Mouse (Mus musculus): ENCODE measurements around the gene Agk. TPM values are rescaled to one million over a fixed set of nuclear protein-coding genes. Genes with fewer than 3 reads are reported as not detected.

The Agk gene
- total and polyA plus RNA-seq, 3 experiments, result 29.7 to 29.9 TPM; not detected in 1

DNA sequence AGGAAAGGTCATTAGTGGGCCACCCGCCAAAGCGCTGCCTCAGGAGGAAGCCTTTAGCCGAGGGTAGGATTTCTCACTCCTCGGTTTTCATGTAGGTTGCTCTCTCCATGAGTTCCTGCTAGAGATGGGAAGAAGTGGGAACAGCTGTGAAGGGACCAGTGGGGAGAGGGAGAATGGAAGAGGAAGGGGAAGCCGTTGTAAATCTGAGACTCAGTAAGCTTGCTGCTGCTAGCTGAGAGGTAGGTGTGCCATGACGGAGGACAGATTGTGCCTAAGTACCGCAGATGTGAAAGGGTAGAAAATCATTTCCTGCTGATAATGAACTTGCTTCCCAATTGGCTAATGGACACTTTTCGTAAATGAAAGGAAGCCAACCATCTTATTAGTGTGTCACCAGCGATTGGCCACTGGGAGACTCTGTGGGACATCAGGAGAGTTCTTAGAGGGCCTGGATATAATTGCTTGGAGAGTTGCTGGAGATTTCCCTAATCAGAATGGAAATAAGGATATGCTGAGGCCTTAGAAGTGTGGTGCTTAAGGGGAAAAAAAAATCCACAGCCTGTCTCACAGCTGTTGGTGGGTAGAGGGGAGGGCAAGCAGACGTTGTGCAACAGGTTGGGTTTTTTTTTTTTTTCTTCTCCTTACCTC, 118.4 kb downstream of the Agk start:
- Histone ChIP-seq H3K4me1 (ENCODE audit: control insufficient read depth in 1 of 2, insufficient read depth in 2 of 2, low read length in 2 of 2) (no peaks in the 10 kb centered on the region), H3K36me3 (ENCODE audit: control insufficient read depth in 1 of 2, insufficient read depth in 2 of 2, low read length in 2 of 2) (no peaks in the 10 kb centered on the region), H3K4me3 (ENCODE audit: control insufficient read depth in 1 of 2, insufficient read depth in 1 of 2, low read depth in 2 of 2, low read length in 2 of 2) (no peak overlapping the region), H3K27me3 (ENCODE audit: control insufficient read depth in 1 of 2, insufficient read depth in 2 of 2, low read length in 2 of 2) (peaks cover 8 to 23% of the 10 kb centered on the region in 2 experiments), H3K9me3 (replicated peaks; ENCODE audit: insufficient read depth, low read length) (no peaks in the 10 kb centered on the region), H3K79me2 (ENCODE audit: control insufficient read depth, insufficient read depth, low read length, poor library complexity) (no peaks in the 10 kb centered on the region), H3K27ac (ENCODE audit: control insufficient read depth, low read depth, low read length) (no peak overlapping the region), H3K9ac (ENCODE audit: control insufficient read depth, low read depth, low read length, poor library complexity, severe bottlenecking) (no peak overlapping the region)
- TF ChIP-seq ZNF384 (IDR thresholded peaks at IDR 0.05; ENCODE audit: low read depth, low read length) (no peak), POLR2AphosphoS5 (IDR thresholded peaks at IDR 0.05; ENCODE audit: borderline replicate concordance, low read depth, low read length) (no peak), MYB (IDR thresholded peaks at IDR 0.05; ENCODE audit: low read depth, low read length) (no peak), MAX (IDR thresholded peaks at IDR 0.05; ENCODE audit: low read length) (no peak), TAL1 (IDR thresholded peaks at IDR 0.05; ENCODE audit: low read length) (no peak), MYC (IDR thresholded peaks at IDR 0.05; ENCODE audit: low read depth, low read length) (no peak), ELF1 (IDR thresholded peaks at IDR 0.05; ENCODE audit: low read depth, low read length) (no peak)
- no peak for DNase-seq (ENCODE audit: low read depth, low spot score)

Other genes with a start within 250 kb of the Agk start
- 6.1 and 6.4 TPM in 2 replicates for gene E330009J07Rik, start 111.0 kb downstream of the Agk start, total RNA-seq (2012; rRNA removed)
- gene E330009J07Rik, start 111.0 kb downstream of the Agk start, polyA plus RNA-seq (2012; ENCODE audit: insufficient read depth in 1 of 2, insufficient read length in 2 of 2, low read depth in 1 of 2, low replicate concordance in 2 of 2, missing spikeins in 1 of 2), result 1 to 10 TPM in 1 of 2 experiments, not detected in 1; 5.9 TPM
- gene Wee2, start 113.9 kb downstream of the Agk start, total RNA-seq (2012; rRNA removed), result not detected in 2 replicates
- gene Wee2, start 113.9 kb downstream of the Agk start, polyA plus RNA-seq (2012; ENCODE audit: insufficient read depth in 1 of 2, insufficient read length in 2 of 2, low read depth in 1 of 2, low replicate concordance in 2 of 2, missing spikeins in 1 of 2), result not detected
- gene Ssbp1, start 146.2 kb downstream of the Agk start, total RNA-seq (2012; rRNA removed), result 97.2 and 99.2 TPM in 2 replicates
- gene Ssbp1, start 146.2 kb downstream of the Agk start, polyA plus RNA-seq (2012; ENCODE audit: insufficient read depth in 1 of 2, insufficient read length in 2 of 2, low read depth in 1 of 2, low replicate concordance in 2 of 2, missing spikeins in 1 of 2), result 10 to 100 TPM in 1 of 2 experiments, not detected in 1; 91.7 TPM
- gene Tas2r137, start 166.1 kb downstream of the Agk start, total RNA-seq (2012; rRNA removed), result not detected in 2 replicates
- gene Tas2r137, start 166.1 kb downstream of the Agk start, polyA plus RNA-seq (2012; ENCODE audit: insufficient read depth in 1 of 2, insufficient read length in 2 of 2, low read depth in 1 of 2, low replicate concordance in 2 of 2, missing spikeins in 1 of 2), result not detected
- 0.16 TPM in 1 of 2 replicates, not detected in the other for gene Tas2r108, start 168.4 kb downstream of the Agk start, total RNA-seq (2012; rRNA removed)
- under 1 TPM in 1 of 2 experiments, not detected in 1; 0.10 TPM for gene Tas2r108, start 168.4 kb downstream of the Agk start, polyA plus RNA-seq (2012; ENCODE audit: insufficient read depth in 1 of 2, insufficient read length in 2 of 2, low read depth in 1 of 2, low replicate concordance in 2 of 2, missing spikeins in 1 of 2)
- not detected in 2 replicates for gene Prss37, start 194.3 kb downstream of the Agk start, total RNA-seq (2012; rRNA removed)
- not detected for gene Prss37, start 194.3 kb downstream of the Agk start, polyA plus RNA-seq (2012; ENCODE audit: insufficient read depth in 1 of 2, insufficient read length in 2 of 2, low read depth in 1 of 2, low replicate concordance in 2 of 2, missing spikeins in 1 of 2)
- not detected in 2 replicates for gene Olfr461, start 229.9 kb downstream of the Agk start, total RNA-seq (2012; rRNA removed)
- not detected for gene Olfr461, start 229.9 kb downstream of the Agk start, polyA plus RNA-seq (2012; ENCODE audit: insufficient read depth in 1 of 2, insufficient read length in 2 of 2, low read depth in 1 of 2, low replicate concordance in 2 of 2, missing spikeins in 1 of 2)
- gene Olfr460, start 244.3 kb downstream of the Agk start, total RNA-seq (2012; rRNA removed), result not detected in 2 replicates
- gene Olfr460, start 244.3 kb downstream of the Agk start, polyA plus RNA-seq (2012; ENCODE audit: insufficient read depth in 1 of 2, insufficient read length in 2 of 2, low read depth in 1 of 2, low replicate concordance in 2 of 2, missing spikeins in 1 of 2), result not detected